Mouse (Mus musculus) hindbrain, embryonic 16.5 days (tissue): Measurements from ENCODE around the gene Nosip. TPM values are rescaled to one million over a fixed set of nuclear protein-coding genes. Genes with fewer than 3 reads are reported as not detected.
A peak's percentile ranks its signal among the peaks of the same experiment; 100 is the strongest.
"Not testable (repeated sequence)": the region's sequence is repeated elsewhere in the genome, so short reads cannot be mapped to it uniquely, and the experiment has no call there.

ENCODE experiments used
- ATAC-seq: fragments of 200-750 bp; cut with Nextera tagmentation; 2 replicates; pipeline ENCODE4 v1.8.0; 2017; ENCODE audit warnings: moderate TSS enrichment, moderate library complexity
- H3K27ac ChIP-seq: fragments of 300-500 bp; sonication (generic); 2 replicates; pipeline ENCODE4 v1.5.1; 2014; ENCODE audit warnings: low read depth, mild to moderate bottlenecking, control low read depth, low read length, moderate library complexity
- H3K27me3 ChIP-seq: fragments of 300-500 bp; sonication (generic); replicated peaks from 2 replicates; pipeline ENCODE4 v1.6.1; 2014; ENCODE audit warnings: low read length; ENCODE audit not compliant: control insufficient read depth, insufficient read depth
- H3K36me3 ChIP-seq: fragments of 300-500 bp; sonication (generic); 2 replicates; pipeline ENCODE4 v1.6.1; 2014; ENCODE audit warnings: mild to moderate bottlenecking, low read length, moderate library complexity, mixed read lengths; ENCODE audit not compliant: control insufficient read depth, insufficient read depth
- H3K4me1 ChIP-seq: fragments of 300-500 bp; sonication (generic); 2 replicates; pipeline ENCODE4 v1.6.1; 2014; ENCODE audit warnings: low read depth, low read length; ENCODE audit not compliant: control insufficient read depth, insufficient read depth
- H3K4me2 ChIP-seq: fragments of 300-500 bp; sonication (generic); 2 replicates; pipeline ENCODE4 v1.6.1; 2014; ENCODE audit warnings: mild to moderate bottlenecking, low read length, control low read depth, moderate library complexity
- H3K4me3 ChIP-seq: fragments of 300-500 bp; sonication (generic); 2 replicates; pipeline ENCODE4 v1.5.1; 2014; ENCODE audit warnings: mild to moderate bottlenecking, low read length, control low read depth, moderate library complexity
- H3K9ac ChIP-seq: fragments of 300-500 bp; sonication (generic); 2 replicates; pipeline ENCODE4 v1.6.1; 2014; ENCODE audit warnings: low read depth, mild to moderate bottlenecking, control low read depth, low read length, moderate library complexity
- H3K9me3 ChIP-seq: fragments of 300-500 bp; sonication (generic); 2 replicates; pipeline ENCODE4 v1.6.1; 2014; ENCODE audit warnings: mild to moderate bottlenecking, low read length, moderate library complexity; ENCODE audit not compliant: control insufficient read depth
- WGBS: fragments of 180-500 bp; shearing (Covaris S2); extraction: QIAGEN DNeasy Blood & Tissue Kit; methylation state at CpG from one replicate; pipeline ENCODE4 v1.1.7; 2014; 5-methylcytosine and 5-hydroxymethylcytosine counted together
- polyA plus RNA-seq: library from polyadenylated mRNA; unstranded; fragments of >200 nt; fragmentation: Nextera tagmentation; extraction: Ambion mirVana; gene quantifications from 2 replicates; pipeline ENCODE4 v1.2.1, GENCODE M21; 2015

The Nosip gene
- polyA plus RNA-seq, 1 experiment from 2014 or later: 69.0 TPM

GRCm38 (mm10) chr7:45122561-45123185 is 60.4 kb downstream of the Nosip start:
- no peaks in the 10 kb centered on the region for H3K9me3 ChIP-seq
- 85% methylated on average over 15 of the region's 15 CpGs for WGBS
- no peak for ATAC-seq
- peaks cover 30% of the 10 kb centered on the region for H3K4me1 ChIP-seq
- peak overlapping the region; percentile 91 for H3K9ac ChIP-seq
- H3K27me3 ChIP-seq: no peaks in the 10 kb centered on the region
- H3K4me2 ChIP-seq: peak overlapping the region; percentile 76
- H3K4me3 ChIP-seq: peak overlapping the region; percentile 83
- H3K27ac ChIP-seq: no peak overlapping the region
- H3K36me3 ChIP-seq: peaks cover 54% of the 10 kb centered on the region

- peaks cover 54% of the 10 kb centered on the region for H3K36me3 ChIP-seq
- peak overlapping the region; percentile 76 for H3K4me2 ChIP-seq
- ATAC-seq: no peak
- peak overlapping the region; percentile 83 for H3K4me3 ChIP-seq
- no peaks in the 10 kb centered on the region for H3K27me3 ChIP-seq
- H3K4me1 ChIP-seq: peaks cover 32% of the 10 kb centered on the region
- H3K9ac ChIP-seq: peak overlapping the region; percentile 91
- WGBS: 25% methylated on average over 12 of the region's 12 CpGs
- no peak overlapping the region for H3K27ac ChIP-seq
- no peaks in the 10 kb centered on the region for H3K9me3 ChIP-seq
Observed at GRCm38 (mm10) chr7:45123186-45123570, 60.9 kb downstream of the Nosip start.

DNA sequence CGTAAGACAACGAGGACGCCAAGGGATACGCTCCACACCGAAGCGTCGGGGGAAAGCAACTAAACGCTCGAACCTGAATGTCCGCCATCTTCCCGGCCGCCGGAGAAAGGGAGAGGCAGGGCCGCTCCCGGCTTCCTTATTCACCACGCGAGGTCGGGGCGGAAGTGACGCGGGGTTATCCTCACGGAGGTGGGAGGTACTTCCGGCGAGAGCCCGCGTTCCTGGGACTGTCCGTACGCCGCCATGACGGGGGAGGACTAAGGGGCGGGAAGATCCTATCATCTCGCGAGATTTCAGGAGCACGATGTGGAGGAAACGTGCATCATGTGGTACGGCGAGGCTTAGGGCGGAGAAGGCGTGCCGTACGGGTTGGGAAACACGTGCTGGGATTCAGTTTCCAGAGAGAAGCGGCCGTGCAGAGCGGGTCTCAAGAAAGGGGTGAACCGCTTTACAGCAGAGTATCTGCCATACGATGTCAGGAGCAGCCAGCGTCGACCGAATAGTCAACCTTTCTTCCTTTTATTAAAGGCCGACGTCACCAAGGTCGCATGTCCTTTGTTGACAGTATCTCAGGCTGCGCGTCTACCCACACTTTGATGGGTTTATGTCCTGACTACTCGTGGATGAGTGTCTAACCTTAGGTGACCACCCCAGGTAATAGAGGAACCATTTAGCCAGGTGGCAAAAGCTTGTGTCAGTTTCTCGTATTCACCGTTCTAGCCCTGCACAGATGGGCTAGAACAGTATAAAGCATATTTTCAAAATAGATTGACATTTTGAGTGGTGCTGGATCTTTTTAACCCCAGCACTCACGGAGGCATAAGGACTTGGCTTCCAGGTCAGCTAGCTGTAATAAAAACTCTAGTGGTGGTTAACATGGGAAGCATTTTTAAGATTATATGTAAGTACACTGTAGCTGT is 62.3 kb downstream of the Nosip start, which contains the start of gene Rps11:
TSS of gene Rps11 (minus strand) at position 216 of the 920 bp plus-strand sequence.
- peak; percentile 85 for ATAC-seq
- WGBS: under 1% methylated on average over 59 of the region's 59 CpGs
- H3K4me3 ChIP-seq: peak within 1 kb of the TSS; percentile 83
- H3K4me2 ChIP-seq: peak within 1 kb of the TSS; percentile 76
- peaks cover 33% of the 10 kb centered on the region for H3K4me1 ChIP-seq
- peaks cover 48% of the 10 kb centered on the region for H3K36me3 ChIP-seq
- H3K9me3 ChIP-seq: no peaks in the 10 kb centered on the region
- H3K27me3 ChIP-seq: no peaks in the 10 kb centered on the region
- peak within 1 kb of the TSS; percentile 83 for H3K27ac ChIP-seq
- H3K9ac ChIP-seq: peak within 1 kb of the TSS; percentile 91

GRCm38 (mm10) chr7:45125144-45125600 is 62.9 kb downstream of the Nosip start:
- WGBS: 21% methylated on average over 7 of the region's 7 CpGs
- ATAC-seq: no peak
- H3K27me3 ChIP-seq: no peaks in the 10 kb centered on the region
- peaks cover 39% of the 10 kb centered on the region for H3K4me1 ChIP-seq
- no peak overlapping the region for H3K4me3 ChIP-seq
- no peak overlapping the region for H3K9ac ChIP-seq
- H3K36me3 ChIP-seq: peaks cover 43% of the 10 kb centered on the region
- H3K9me3 ChIP-seq: no peaks in the 10 kb centered on the region
- peak overlapping the region; percentile 60; the same call in 1 of the 2 replicates for H3K27ac ChIP-seq
- peak overlapping the region; percentile 52 for H3K4me2 ChIP-seq

DNA sequence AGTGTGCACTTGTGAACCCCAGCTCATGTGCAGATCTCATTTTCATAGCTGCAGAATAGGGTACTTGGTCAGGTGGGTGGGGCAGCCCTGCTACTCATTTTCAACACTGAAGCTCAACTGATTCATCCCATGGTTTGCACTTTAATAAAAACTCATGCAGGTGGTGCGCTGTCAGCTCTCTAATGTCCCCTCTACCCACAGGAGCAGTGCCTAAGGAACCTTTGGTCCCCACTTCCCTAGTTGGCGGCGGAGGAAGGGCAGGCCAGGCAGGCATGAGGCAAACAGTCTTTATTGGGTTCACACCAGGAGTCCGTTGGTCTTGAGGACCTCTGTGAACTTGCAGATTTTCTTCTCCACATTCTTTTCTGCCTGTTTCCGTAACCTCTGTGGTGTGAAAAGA is 63.4 kb downstream of the Nosip start:
- H3K4me1 ChIP-seq: peaks cover 39% of the 10 kb centered on the region
- not testable (repeated sequence) for H3K4me2 ChIP-seq, H3K9ac ChIP-seq, H3K27me3 ChIP-seq, H3K27ac ChIP-seq, ATAC-seq, H3K9me3 ChIP-seq, H3K4me3 ChIP-seq
- 59% methylated on average over 5 of the region's 5 CpGs for WGBS
- H3K36me3 ChIP-seq: peaks cover 41% of the 10 kb centered on the region

DNA sequence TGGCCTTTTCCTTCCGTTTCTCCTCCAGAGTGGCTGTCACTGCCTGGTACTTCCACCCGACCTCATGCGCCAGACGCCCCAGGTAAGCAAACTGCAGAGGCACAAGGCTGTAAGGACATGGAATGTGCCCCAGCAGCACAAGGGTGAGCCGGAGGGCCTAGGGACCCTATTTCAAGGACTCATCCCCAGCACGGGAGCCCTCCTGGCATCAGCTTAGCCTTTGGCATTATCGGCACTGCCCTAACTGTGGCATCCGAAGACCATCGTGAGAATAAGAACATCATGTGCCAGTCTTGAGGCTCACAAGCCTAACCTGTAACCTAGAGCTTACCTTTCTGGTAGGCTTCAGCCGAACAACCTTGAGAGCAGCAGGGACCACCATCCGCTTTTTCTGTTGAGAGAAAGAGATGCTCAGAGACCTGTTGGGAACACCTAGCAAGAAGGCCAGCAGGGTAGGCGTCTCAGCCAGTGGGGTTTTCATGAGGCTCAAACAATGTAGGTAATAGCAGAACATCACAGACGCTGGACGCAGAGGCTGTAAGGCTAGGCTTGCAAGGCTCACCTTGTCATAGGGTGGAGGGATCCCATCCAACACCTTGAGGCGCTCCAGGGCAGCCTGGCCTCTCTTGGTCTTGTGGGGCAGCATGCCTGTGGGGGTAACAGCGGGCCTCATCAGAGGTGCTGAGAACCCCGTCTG is 64.1 kb downstream of the Nosip start:
- Histone ChIP-seq H3K27ac (peak overlapping the region; percentile 18; the same call in 1 of the 2 replicates), H3K4me1 (peaks cover 39% of the 10 kb centered on the region), H3K36me3 (peaks cover 36% of the 10 kb centered on the region), H3K9me3 (no peaks in the 10 kb centered on the region), H3K9ac (peak overlapping the region; percentile 13; the same call in 1 of the 2 replicates), H3K27me3 (no peaks in the 10 kb centered on the region), H3K4me2 (peak overlapping the region; percentile 83), H3K4me3 (no peak overlapping the region)
- WGBS: 81% methylated on average over 17 of the region's 17 CpGs
- no peak for ATAC-seq

GRCm38 (mm10) chr7:45126844-45127699 is 64.8 kb downstream of the Nosip start:
- no peak for ATAC-seq
- H3K9me3 ChIP-seq: no peaks in the 10 kb centered on the region
- 50% methylated on average over 21 of the region's 21 CpGs for WGBS
- H3K27ac ChIP-seq: peak overlapping the region; percentile 18; the same call in 1 of the 2 replicates
- H3K27me3 ChIP-seq: no peaks in the 10 kb centered on the region
- H3K36me3 ChIP-seq: peaks cover 28% of the 10 kb centered on the region
- peak overlapping the region; percentile 83 for H3K4me2 ChIP-seq
- H3K9ac ChIP-seq: peak overlapping the region; percentile 100
- peak overlapping the region; percentile 89 for H3K4me3 ChIP-seq
- peaks cover 37% of the 10 kb centered on the region for H3K4me1 ChIP-seq
